Mouse (Mus musculus): Measurements from ENCODE around the gene 4833423E24Rik. TPM values are rescaled to one million over a fixed set of nuclear protein-coding genes. Genes with fewer than 3 reads are reported as not detected.

4833423E24Rik gene
- not detected for polyA plus RNA-seq (2017; shearing (Covaris generic))

GRCm38 (mm10) chr2:85518879-85519278, at the start of gene 4833423E24Rik:
Gene 4833423E24Rik, minus strand, starts transcription at chr2:85519024.

GRCm38 (mm10) chr2:85443539-85443938, 75.3 kb downstream of the 4833423E24Rik start, which contains the start of gene Olfr995:
Gene Olfr995, minus strand, starts transcription at chr2:85443639.

GRCm38 (mm10) chr2:85436351-85436750, 82.5 kb downstream of the 4833423E24Rik start, which contains the start of gene Olfr994:
Gene Olfr994, minus strand, starts transcription at chr2:85436451.

Other genes starting within 250 kb of the 4833423E24Rik start
- gene Olfr987, start 179.7 kb downstream of the 4833423E24Rik start, polyA plus RNA-seq (2017; shearing (Covaris generic)) = not detected
- gene Olfr988, start 155.8 kb downstream of the 4833423E24Rik start, polyA plus RNA-seq (2017; shearing (Covaris generic)) = not detected
- gene Olfr992, start 109.6 kb downstream of the 4833423E24Rik start, polyA plus RNA-seq (2017; shearing (Covaris generic)) = not detected
- not detected for gene Olfr993, start 104.1 kb downstream of the 4833423E24Rik start, polyA plus RNA-seq (2017; shearing (Covaris generic))
- gene Olfr994, start 82.6 kb downstream of the 4833423E24Rik start, polyA plus RNA-seq (2017; shearing (Covaris generic)) = not detected
- not detected for gene Olfr995, start 75.4 kb downstream of the 4833423E24Rik start, polyA plus RNA-seq (2017; shearing (Covaris generic))
- not detected for gene Olfr996, start 60.2 kb upstream of the 4833423E24Rik start, polyA plus RNA-seq (2017; shearing (Covaris generic))
- not detected for gene Olfr998, start 69.9 kb upstream of the 4833423E24Rik start, polyA plus RNA-seq (2017; shearing (Covaris generic))
- not detected for gene Olfr1000, start 92.9 kb upstream of the 4833423E24Rik start, polyA plus RNA-seq (2017; shearing (Covaris generic))
- not detected for gene Olfr1002, start 131.7 kb upstream of the 4833423E24Rik start, polyA plus RNA-seq (2017; shearing (Covaris generic))
- not detected for gene Olfr154, start 145.4 kb upstream of the 4833423E24Rik start, polyA plus RNA-seq (2017; shearing (Covaris generic))
- gene Olfr1006, start 159.7 kb upstream of the 4833423E24Rik start, polyA plus RNA-seq (2017; shearing (Covaris generic)) = not detected
- gene Olfr1008, start 170.4 kb upstream of the 4833423E24Rik start, polyA plus RNA-seq (2017; shearing (Covaris generic)) = not detected
- not detected for gene Olfr1009, start 196.4 kb upstream of the 4833423E24Rik start, polyA plus RNA-seq (2017; shearing (Covaris generic))
- not detected for gene Olfr1012, start 243.7 kb upstream of the 4833423E24Rik start, polyA plus RNA-seq (2017; shearing (Covaris generic))
- gene Olfr1013, start 248.1 kb upstream of the 4833423E24Rik start, polyA plus RNA-seq (2017; shearing (Covaris generic)) = not detected

Data from CD4-positive, CD25-positive, alpha-beta regulatory T cell (primary cell).